Mouse (Mus musculus): ENCODE measurements around the gene Bcl2l1.

- TF ChIP-seq POLR2A (IDR thresholded peaks at IDR 0.05; ENCODE audit: low read depth, low read length) (no peak), CTCF (IDR thresholded peaks at IDR 0.05; ENCODE audit: extremely low read depth, insufficient read depth, insufficient read length, insufficient replicate concordance) (no peak)
Observed at GRCm38 (mm10) chr2:152758351-152758750, 73.2 kb downstream of the Bcl2l1 start.
